Mouse (Mus musculus): ENCODE results near the gene Gabbr2.

Gabbr2 gene

GRCm38 (mm10) chr4:46916786-46917185 is 74.9 kb downstream of the Gabbr2 start:
- DNase-seq (ENCODE audit: low spot score in 2 of 2), result no peak

GRCm38 (mm10) chr4:46915934-46916333 is 75.7 kb downstream of the Gabbr2 start:
- DNase-seq (ENCODE audit: low spot score in 2 of 2), result no peak

DNA sequence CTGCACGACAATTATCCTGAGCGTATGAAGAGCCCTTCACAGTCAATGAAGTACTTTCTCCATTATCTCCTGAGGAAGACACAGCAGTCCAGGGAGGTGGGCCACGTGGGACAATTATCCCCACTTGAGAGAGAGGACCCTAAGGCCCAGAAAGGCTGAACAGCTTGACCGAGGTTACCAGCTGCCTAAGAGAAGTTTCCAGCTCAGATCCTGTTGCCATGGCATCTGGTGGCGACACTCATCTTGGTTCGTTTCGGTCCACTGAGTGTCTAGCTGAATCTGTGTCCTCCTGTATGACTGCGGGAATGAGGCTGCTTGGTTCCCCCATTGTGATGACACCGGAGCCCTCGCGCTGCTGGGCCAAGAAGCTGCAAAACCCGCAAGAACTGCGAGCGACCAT is 76.2 kb downstream of the Gabbr2 start:
- no peak for DNase-seq (ENCODE audit: low spot score in 2 of 2)

DNA sequence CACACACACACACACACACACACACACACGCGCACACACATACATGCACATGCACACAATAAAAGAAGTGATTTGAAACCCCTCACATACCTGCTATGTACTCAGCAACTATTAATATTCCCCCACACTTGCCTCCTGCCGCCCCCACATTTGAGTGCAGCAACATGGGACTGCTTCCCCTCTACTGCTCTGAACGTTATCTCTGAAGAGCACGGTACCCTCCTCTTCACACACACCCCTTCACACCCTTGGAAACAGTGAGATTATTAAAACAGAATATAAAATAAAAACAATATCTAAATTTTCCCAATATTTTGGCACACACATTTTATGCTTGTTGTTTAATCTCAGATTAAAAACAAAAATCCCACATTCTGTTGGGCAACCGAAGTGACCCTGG is 77.1 kb downstream of the Gabbr2 start:
- no peak for DNase-seq (ENCODE audit: low spot score in 2 of 2)

DNA sequence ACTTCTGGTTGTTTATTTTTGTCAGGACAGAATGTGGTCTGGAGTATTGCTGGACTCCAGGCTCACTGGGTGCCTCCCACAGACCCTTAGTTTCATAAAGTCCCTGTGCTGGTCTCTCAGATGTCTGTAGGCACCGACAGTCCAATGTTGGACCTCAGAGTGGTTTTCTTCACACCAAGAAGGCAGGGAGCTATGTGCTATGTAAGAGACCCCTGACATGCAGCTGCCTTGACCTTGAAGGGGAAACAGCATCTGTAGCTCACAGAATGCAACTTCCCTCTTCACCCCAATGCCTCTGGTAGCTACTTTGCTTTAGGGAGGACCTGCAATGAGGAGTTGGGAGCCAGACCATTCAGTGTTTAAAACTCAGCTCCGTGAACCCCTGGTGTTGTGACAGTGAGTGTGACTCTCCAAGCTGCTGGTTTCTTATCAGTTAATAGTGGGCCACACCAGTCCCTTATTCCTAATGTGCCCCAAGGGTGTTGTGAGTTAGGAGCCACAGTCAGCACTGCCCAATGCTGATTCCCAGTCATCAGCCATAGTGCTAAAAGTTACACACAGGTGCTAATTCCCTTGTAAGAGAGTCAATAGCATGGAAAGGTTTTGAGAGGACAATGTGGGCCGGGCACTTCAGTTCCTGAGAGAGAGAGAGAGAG is 85.5 kb downstream of the Gabbr2 start:
- DNase-seq (ENCODE audit: low spot score in 2 of 2), result no peak

- DNase-seq (ENCODE audit: low spot score in 2 of 2), result no peak
These were observed 86.5 kb downstream of the Gabbr2 start for GRCm38 (mm10) chr4:46905152-46905551.

DNA sequence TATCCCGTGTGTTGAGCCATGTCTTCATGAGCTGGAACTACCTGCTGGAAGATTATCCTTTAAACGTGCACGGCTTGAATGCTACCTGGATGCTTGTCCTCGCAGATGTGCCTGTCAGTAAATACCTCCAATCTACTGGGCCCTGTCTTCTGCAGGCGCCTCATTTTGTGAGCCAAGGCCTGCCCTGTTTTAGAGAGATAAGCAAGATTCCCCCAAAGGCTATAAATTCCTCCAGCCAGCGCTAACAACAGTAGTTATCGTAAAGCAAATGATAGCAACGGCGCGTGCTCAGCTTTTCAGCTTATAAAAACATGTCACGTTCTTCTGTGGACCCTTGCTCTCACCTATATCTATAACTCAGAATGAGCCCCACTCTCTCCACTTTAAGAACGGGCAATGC is 87.5 kb downstream of the Gabbr2 start:
- DNase-seq (ENCODE audit: low spot score in 2 of 2), result no peak

- DNase-seq (ENCODE audit: low spot score in 2 of 2), result no peak
These were observed 93.1 kb downstream of the Gabbr2 start for GRCm38 (mm10) chr4:46898546-46898945.

GRCm38 (mm10) chr4:46897634-46898399 is 93.9 kb downstream of the Gabbr2 start:
- DNase-seq (ENCODE audit: low spot score in 2 of 2), result no peak

GRCm38 (mm10) chr4:46894144-46894543 is 97.5 kb downstream of the Gabbr2 start:
- no peak for DNase-seq (ENCODE audit: low spot score in 2 of 2)

DNA sequence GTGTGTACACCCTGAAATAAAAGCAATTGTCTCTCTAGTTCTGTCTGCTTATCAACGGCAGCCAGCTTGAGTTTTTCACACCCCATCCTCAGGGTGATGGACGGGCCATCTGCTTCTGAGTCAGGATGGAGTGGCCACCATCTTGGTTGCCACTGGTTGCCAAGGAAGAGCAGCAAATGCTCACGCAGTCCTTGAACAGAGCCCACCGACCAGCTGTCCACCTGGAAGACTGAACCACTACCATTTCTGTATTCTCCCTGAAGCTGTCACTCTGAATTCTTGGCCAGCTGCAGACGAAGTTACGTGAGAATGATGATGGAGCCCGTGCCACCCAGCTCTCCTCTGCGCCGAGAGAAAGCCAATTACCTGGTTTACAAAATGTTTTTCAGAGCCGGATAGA is 102.5 kb downstream of the Gabbr2 start:
- DNase-seq (ENCODE audit: low spot score in 2 of 2), result peak; percentile 41 to 56

- peak; percentile 59 to 61 for DNase-seq (ENCODE audit: low spot score in 2 of 2)
These were observed 105.9 kb downstream of the Gabbr2 start for GRCm38 (mm10) chr4:46885627-46886383.

DNA sequence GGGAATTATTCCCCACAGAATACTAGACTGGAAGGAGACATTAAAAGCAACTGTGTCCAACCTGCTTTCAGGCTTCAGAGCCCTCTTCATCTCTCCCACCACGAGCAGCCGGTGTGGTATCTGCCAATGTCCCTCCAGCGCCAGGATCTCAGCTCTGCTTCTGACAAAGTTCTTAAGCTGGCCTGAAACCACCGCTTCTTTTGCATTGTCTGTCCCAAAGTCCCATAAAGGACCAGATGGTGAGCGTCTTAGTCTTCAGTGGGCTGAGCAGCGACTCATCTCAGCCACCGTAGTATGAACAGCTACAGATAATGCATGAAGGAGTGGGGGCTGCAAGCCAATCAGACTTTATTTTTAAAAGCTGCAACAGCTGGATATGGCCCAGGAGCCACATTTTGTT is 107.5 kb downstream of the Gabbr2 start:
- no peak for DNase-seq (ENCODE audit: low spot score in 2 of 2)

- no peak for DNase-seq (ENCODE audit: low spot score in 2 of 2)
These were observed 108.1 kb downstream of the Gabbr2 start for GRCm38 (mm10) chr4:46883546-46883945.

DNA sequence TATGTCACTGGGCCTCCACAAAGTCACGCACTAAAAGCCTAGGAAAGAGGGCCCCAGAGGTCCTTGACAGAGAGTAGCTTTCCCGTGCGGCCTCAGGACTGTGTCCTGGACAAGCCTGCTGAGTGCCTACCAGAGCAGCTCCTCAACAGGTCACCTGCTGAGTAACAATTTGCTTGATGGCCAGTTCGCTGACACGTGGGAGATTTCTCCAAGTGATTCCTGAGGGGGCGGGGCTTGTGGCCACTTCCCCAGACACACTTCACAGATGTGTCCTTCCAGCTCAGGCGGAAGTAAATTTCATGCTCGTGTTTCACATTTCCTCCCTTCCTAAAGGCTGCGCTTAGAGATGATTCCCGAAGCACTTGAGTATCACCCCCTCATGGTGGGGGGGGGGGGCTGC is 108.6 kb downstream of the Gabbr2 start:
- no peak for DNase-seq (ENCODE audit: low spot score in 2 of 2)

- DNase-seq (ENCODE audit: low spot score in 2 of 2), result no peak
These were observed 110.4 kb downstream of the Gabbr2 start for GRCm38 (mm10) chr4:46881271-46881670.

GRCm38 (mm10) chr4:46879943-46880342 is 111.7 kb downstream of the Gabbr2 start:
- DNase-seq (ENCODE audit: low spot score in 2 of 2), result no peak

DNA sequence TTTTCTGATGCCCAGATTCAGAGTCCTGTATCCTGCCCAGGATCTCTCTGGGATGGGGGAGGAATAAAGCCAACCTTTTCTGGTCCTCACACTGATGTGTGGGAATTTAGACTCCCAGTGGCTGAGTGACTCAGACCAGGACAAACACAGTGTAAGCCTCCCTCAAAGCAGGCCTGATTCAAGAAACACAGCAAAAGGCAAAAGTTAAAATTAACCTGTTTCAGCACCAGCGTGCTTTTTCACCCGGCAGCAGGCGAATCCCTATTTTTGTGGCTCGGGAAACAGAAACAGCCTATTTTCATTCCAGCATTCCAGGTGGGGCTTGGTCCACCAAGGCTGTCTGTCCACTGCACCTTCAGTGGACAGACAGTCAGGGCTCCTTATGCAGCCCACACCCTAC is 118.9 kb downstream of the Gabbr2 start:
- DNase-seq (ENCODE audit: low spot score in 2 of 2), result peak in 1 of 2 experiments; percentile 66

DNA sequence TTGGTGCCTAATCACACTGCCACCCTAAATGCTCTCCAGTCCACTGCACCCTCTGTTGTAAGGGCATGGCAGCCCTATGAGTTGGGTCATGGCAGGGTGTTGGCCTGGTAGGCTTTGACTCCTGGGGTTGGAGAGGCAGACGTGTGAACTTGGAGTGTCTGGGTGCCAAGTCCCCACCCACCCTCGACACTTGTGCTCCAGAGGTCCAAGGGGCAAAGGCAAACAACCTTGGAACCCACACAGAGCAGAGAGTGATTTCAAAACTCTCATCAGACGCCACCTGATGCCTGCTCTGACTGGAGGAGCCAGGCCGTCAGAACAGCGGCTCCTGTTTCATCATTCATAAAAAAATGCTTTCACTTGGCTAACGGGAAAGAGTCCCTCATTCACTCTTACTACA is 121.5 kb downstream of the Gabbr2 start:
- DNase-seq (ENCODE audit: low spot score in 2 of 2), result no peak

- no peak for DNase-seq (ENCODE audit: low spot score in 2 of 2)
These were observed 122.3 kb downstream of the Gabbr2 start for GRCm38 (mm10) chr4:46869380-46869779.

DNA sequence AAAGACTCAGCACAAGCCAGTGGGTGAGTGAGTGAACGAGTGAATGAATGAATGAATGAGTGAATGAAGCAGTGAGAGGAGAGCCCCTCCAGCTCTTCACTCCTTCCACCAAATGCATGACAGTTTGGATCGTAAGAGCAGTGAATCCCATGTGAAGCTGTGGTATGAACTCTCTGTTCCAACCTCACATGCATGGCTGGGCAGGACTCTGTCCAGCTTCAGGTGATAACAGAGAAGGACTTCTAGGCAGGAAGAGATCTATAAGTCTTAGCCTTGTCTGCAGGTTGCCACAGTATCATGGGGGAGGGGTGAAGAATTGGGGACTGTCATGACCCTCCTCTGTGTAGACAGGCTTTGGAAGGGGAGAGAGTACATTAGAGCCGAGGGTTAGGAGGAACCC is 122.8 kb downstream of the Gabbr2 start:
- no peak for DNase-seq (ENCODE audit: low spot score in 2 of 2)

- no peak for DNase-seq (ENCODE audit: low spot score in 2 of 2)
These were observed 123.5 kb downstream of the Gabbr2 start for GRCm38 (mm10) chr4:46868181-46868580.

DNA sequence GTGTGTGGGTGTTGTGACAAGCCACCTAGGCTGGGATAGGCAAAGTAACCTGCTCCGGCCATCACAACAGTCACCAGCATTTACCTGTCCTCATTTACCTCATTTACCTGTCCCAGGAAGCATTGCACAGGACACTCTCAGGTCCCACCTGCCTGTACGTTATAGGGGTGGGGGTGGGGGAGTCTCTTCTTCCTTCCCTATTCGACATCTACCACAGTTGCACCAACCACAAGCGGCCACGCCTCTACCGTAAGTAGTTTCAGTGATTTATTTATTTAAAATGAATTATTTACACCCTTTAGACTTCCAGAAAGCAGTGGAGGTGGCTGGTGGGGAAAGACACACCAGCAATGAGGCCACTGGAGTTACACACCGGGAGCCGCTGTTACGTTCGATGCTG is 123.9 kb downstream of the Gabbr2 start:
- no peak for DNase-seq (ENCODE audit: low spot score in 2 of 2)

Data from right cerebral cortex, postnatal 36 days (tissue).